Mouse (Mus musculus) limb, embryonic 12.5 days (tissue): ENCODE measurements at regions not wholly inside any gene's neighbourhood (a gene's known extent, or its start where the extent isn't known, plus 50 kb on each side); places are given as distances from the start of the nearest gene placed in this dataset.
A peak's percentile ranks its signal among the peaks of the same experiment; 100 is the strongest.

ENCODE experiments used
- ATAC-seq: fragments of 200-750 bp; cut with Nextera tagmentation; 2 replicates; pipeline ENCODE4 v1.8.0; 2017; ENCODE audit warnings: low read depth, moderate TSS enrichment; ENCODE audit not compliant: insufficient number of reproducible peaks, insufficient read depth, low FRiP score, low TSS enrichment
- H3K27ac ChIP-seq: fragments of 300-500 bp; sonication (generic); 2 replicates; pipeline ENCODE4 v1.5.1; 2016; ENCODE audit warnings: mild to moderate bottlenecking, moderate library complexity
- H3K27me3 ChIP-seq: fragments of 300-500 bp; sonication (generic); 2 replicates; pipeline ENCODE4 v1.6.1; 2016; ENCODE audit warnings: mild to moderate bottlenecking, moderate library complexity
- H3K36me3 ChIP-seq: fragments of 300-500 bp; sonication (generic); 2 replicates; pipeline ENCODE4 v1.6.1; 2016; ENCODE audit warnings: mild to moderate bottlenecking, moderate library complexity
- H3K4me1 ChIP-seq: fragments of 300-500 bp; sonication (generic); replicated peaks from 2 replicates; pipeline ENCODE4 v1.6.1; 2016
- H3K4me2 ChIP-seq: fragments of 300-500 bp; sonication (generic); 2 replicates; pipeline ENCODE4 v1.6.1; 2016; ENCODE audit warnings: mild to moderate bottlenecking, moderate library complexity
- H3K4me3 ChIP-seq: fragments of 300-500 bp; sonication (generic); replicated peaks from 2 replicates; pipeline ENCODE4 v1.5.1; 2016; ENCODE audit warnings: mild to moderate bottlenecking
- H3K9ac ChIP-seq: fragments of 300-500 bp; sonication (generic); replicated peaks from 2 replicates; pipeline ENCODE4 v1.6.1; 2016; ENCODE audit warnings: mild to moderate bottlenecking, moderate library complexity
- H3K9me3 ChIP-seq: fragments of 300-500 bp; sonication (generic); 2 replicates; pipeline ENCODE4 v1.6.1; 2016; ENCODE audit warnings: mild to moderate bottlenecking, moderate library complexity
- WGBS: fragments of 180-500 bp; shearing (Covaris S2); methylation state at CpG from one replicate; pipeline ENCODE4 v1.1.7; 2016; 5-methylcytosine and 5-hydroxymethylcytosine counted together

DNA sequence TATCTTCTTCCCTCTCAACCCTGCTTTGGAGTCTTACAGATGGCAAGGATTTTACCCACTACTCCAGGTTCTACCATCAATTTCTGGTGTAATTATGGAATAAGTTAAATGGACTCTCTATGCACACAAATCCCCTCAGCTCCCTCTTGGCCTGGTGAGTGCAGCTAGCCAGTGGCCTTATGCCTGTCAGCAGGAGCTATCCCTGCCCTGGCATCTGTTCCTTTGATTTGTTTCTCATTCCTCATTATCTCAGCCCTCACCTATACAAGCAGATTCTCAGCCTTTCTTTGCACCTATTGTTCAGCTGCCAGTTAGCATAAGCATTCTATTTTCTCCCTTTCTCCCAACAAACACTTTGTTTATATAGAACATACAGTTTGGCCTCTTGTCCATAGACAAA, 150.3 kb downstream of the Rnf152 start:
- Histone ChIP-seq H3K9ac (no peak overlapping the region), H3K4me1 (no peaks in the 10 kb centered on the region), H3K4me2 (no peak overlapping the region), H3K36me3 (no peaks in the 10 kb centered on the region), H3K27ac (no peak overlapping the region), H3K27me3 (no peaks in the 10 kb centered on the region), H3K4me3 (no peak overlapping the region), H3K9me3 (no peaks in the 10 kb centered on the region)
- no peak for ATAC-seq

DNA sequence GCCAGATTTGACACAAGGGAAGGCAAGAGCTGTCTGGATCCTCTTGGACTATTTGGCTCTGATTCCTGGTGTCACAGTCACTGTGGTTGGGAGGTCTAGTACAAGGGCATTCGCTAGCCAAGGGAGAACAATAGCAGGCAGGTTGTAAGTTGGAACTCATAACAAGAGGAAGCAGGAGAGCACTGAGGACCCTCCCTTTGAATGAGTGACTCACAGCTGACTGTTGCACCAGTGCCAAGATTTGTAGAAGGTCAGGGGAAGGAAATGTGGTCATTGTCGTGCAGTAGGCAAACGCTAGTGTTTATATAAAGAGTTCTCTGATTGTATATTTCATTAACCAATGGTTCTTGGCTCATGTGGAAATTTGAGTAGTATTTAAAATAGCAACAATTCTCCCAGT, 157.2 kb downstream of the Rnf152 start:
- Histone ChIP-seq H3K9me3 (0 out of 2 replicates have a peak, but pooled peaks cover 5% of the 10 kb centered on the region), H3K4me2 (no peak overlapping the region), H3K4me1 (no peaks in the 10 kb centered on the region), H3K36me3 (no peaks in the 10 kb centered on the region), H3K27me3 (no peaks in the 10 kb centered on the region), H3K4me3 (no peak overlapping the region), H3K27ac (no peak overlapping the region), H3K9ac (no peak overlapping the region)
- ATAC-seq, result no peak
- 97% methylated on average over 3 of the region's 3 CpGs for WGBS

DNA sequence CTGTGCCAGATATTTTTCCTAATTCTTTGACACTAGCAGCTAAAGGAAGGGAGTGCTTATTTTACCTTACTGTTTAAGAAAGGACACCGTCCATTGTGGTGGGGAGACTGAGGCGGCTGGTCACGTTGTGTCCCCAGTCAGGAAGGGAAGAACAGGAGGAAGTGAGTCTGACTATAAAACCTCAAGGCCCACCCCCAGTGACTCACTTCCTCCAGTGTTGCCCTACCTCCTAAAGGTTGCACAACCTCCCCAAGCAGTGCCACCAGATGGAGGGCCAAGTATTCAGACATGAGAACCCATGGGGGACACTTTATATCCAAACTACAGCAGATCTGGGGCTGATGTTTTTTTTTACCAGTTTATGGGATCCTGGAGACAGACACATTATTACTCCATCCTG, 165.4 kb downstream of the Rnf152 start:
- 96% methylated on average over 3 of the region's 3 CpGs for WGBS
- Histone ChIP-seq H3K4me1 (no peaks in the 10 kb centered on the region), H3K9me3 (no peaks in the 10 kb centered on the region)

DNA sequence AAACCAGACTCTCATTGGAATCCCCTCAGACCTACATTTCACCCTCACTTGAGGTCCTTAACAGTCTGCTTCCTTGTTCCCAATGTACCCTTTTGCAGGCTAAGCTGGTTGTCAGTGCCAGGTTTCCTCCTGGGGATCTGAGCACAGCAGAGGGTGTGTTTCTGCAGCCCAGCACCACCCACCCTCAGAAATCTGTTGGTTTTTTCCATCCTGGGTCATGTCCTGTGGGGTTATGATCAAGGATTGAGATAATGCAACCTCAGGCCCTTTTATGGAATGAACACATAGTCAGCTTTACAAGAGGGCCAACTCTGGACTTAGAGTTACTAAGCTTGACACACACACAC, 167.6 kb downstream of the Rnf152 start:
- Histone ChIP-seq H3K4me2 (no peak overlapping the region), H3K9me3 (no peaks in the 10 kb centered on the region), H3K36me3 (no peaks in the 10 kb centered on the region), H3K27ac (no peak overlapping the region), H3K4me3 (no peak overlapping the region), H3K9ac (no peak overlapping the region), H3K27me3 (no peaks in the 10 kb centered on the region), H3K4me1 (no peaks in the 10 kb centered on the region)
- no peak for ATAC-seq

More for the DNA sequence above, 165.4 kb downstream of the Rnf152 start:
- ATAC-seq, result no peak
- Histone ChIP-seq H3K27me3 (no peaks in the 10 kb centered on the region), H3K27ac (no peak overlapping the region), H3K4me3 (no peak overlapping the region), H3K4me2 (no peak overlapping the region), H3K36me3 (no peaks in the 10 kb centered on the region), H3K9ac (no peak overlapping the region)

DNA sequence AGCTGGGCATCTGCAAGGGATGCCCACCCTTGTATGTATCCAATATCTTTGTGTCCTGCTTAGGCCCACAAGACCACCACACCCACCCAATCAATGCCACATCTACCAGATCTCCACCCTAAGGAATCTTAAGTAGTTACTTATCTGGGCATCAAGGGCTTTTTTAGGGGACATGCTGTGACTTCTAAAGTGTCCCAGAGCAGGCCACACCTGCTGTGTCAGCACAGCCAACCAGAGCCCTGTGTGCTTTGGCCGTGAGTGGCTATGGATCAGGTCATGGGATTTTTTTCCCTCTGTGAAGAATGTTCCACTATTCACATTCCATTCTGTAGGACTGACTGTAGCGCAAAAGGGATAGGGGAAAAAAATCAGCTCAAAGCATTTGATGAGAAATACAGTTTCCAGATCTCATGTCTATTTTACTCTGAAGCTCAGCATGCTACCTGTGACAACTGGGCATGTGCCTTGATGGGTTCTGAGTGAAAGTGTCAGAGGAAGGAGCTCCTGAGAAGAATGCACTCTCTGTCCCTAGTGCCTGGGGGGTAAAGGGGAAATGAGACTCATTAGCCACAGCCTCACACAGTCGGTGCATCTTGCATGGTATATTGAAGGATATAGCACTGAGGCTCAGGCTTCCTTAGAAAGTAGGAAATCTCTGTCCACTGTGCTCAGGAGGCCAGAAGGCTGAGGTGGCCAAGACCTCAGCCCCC, 168.1 kb downstream of the Rnf152 start:
- H3K4me3 ChIP-seq, result no peak overlapping the region
- H3K27me3 ChIP-seq, result no peaks in the 10 kb centered on the region
- H3K4me2 ChIP-seq, result no peak overlapping the region
- WGBS, result 57% methylated on average over 3 of the region's 3 CpGs
- no peak for ATAC-seq
- H3K9ac ChIP-seq, result no peak overlapping the region
- no peaks in the 10 kb centered on the region for H3K36me3 ChIP-seq
- no peak overlapping the region for H3K27ac ChIP-seq
- no peaks in the 10 kb centered on the region for H3K4me1 ChIP-seq
- no peaks in the 10 kb centered on the region for H3K9me3 ChIP-seq

DNA sequence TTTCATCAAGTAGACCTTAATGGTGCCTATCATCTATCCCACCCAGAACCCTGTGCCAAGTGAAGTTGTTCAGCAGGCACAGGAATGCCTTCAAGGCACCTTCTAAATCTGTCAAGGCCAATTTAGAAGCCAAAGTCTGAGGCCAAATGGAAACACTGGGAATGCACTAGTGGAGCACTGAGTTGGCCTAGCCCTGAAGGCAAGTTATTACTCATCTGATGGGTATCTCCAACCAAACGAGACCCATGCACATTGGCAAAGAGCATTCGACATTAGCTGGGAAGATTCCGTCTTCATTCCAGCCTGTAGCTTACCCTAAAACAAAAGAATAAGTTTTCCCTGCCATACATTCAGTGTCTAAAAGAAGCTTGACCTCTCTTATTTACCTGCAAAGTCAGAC, 172.0 kb downstream of the Rnf152 start:
- H3K4me3 ChIP-seq, result no peak overlapping the region
- 84% methylated on average over 3 of the region's 3 CpGs for WGBS
- H3K9me3 ChIP-seq, result no peaks in the 10 kb centered on the region
- H3K27me3 ChIP-seq, result no peaks in the 10 kb centered on the region
- ATAC-seq, result no peak
- H3K4me1 ChIP-seq, result peaks cover 7% of the 10 kb centered on the region
- H3K36me3 ChIP-seq, result no peaks in the 10 kb centered on the region
- no peak overlapping the region for H3K9ac ChIP-seq
- no peak overlapping the region for H3K4me2 ChIP-seq
- no peak overlapping the region for H3K27ac ChIP-seq

DNA sequence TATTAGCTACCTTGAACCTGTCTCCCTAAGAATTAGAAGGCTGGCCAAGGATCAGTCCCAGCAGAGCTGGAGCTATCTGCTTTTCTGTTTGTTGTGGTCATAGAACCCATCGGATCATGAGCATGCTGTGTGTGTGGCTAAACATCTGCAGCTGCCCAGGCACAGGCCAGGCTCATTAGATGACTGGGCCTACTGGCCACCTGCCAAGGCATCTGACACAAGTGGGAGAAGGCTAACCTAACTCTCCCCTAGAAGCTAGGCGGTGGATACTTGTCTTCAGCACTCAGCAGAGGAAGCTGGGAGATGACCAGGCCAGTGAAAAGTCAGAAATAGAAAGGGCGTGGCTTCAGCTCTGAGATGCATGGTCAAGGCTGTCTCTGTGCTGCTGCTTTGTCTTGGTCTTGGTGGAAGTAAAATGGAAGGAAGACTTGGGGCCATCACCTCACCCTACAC, 177.1 kb downstream of the Rnf152 start:
- Histone ChIP-seq H3K36me3 (no peaks in the 10 kb centered on the region), H3K27ac (no peak overlapping the region), H3K27me3 (no peaks in the 10 kb centered on the region), H3K4me1 (peaks cover 30% of the 10 kb centered on the region), H3K9me3 (no peaks in the 10 kb centered on the region), H3K4me2 (no peak overlapping the region), H3K9ac (no peak overlapping the region), H3K4me3 (no peak overlapping the region)
- peak; percentile 90 for ATAC-seq
- WGBS, result 33% methylated on average over 3 of the region's 3 CpGs

DNA sequence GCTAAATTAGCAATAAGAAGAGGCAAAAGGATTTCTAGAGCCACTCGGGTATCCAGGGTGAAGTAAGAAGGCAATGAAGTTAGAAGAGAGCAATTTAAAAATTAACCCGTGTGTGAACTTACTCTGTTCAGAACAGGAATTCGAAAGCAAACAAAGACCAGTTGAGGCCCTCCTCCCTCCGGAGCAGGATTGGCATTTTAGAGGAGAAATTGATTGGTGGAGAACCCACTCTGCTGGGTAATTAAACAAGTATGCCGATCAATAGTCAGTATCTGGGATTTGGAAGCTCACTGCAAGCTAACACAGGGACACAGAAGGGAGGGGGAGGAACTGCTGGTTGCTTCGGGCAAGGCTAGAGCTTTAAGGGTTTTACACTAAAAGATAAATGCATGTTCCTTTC, 177.7 kb downstream of the Rnf152 start:
- no peak for ATAC-seq
- Histone ChIP-seq H3K9me3 (no peaks in the 10 kb centered on the region), H3K9ac (no peak overlapping the region), H3K4me3 (no peak overlapping the region), H3K4me2 (no peak overlapping the region), H3K27me3 (no peaks in the 10 kb centered on the region), H3K36me3 (no peaks in the 10 kb centered on the region), H3K27ac (no peak overlapping the region), H3K4me1 (peaks cover 30% of the 10 kb centered on the region)
- 45% methylated on average over 6 of the region's 6 CpGs for WGBS

DNA sequence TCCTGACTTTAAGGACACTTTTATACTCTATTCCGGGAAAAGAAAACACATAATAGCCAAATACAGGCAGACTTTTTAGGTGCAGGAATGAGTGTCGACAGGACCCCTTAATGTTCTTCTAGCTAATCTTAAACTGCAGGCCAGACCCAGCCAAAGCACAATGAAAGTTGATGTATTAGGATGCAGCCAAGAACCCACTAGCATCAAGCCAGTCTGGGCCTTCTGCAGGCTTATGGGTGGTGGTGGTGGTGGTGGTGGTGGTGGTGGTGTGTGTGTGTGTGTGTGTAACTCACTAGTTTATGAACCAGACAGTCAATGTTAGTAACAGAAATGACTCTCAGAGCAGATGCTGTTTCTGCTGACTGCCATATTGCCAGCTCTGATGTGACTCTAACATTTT, 178.6 kb downstream of the Rnf152 start:
- Histone ChIP-seq H3K4me2 (no peak overlapping the region), H3K4me1 (peaks cover 30% of the 10 kb centered on the region), H3K36me3 (no peaks in the 10 kb centered on the region), H3K27ac (no peak overlapping the region), H3K27me3 (no peaks in the 10 kb centered on the region), H3K4me3 (no peak overlapping the region), H3K9ac (no peak overlapping the region), H3K9me3 (no peaks in the 10 kb centered on the region)
- ATAC-seq, result no peak
- 41% methylated on average over 2 of the region's 2 CpGs for WGBS

DNA sequence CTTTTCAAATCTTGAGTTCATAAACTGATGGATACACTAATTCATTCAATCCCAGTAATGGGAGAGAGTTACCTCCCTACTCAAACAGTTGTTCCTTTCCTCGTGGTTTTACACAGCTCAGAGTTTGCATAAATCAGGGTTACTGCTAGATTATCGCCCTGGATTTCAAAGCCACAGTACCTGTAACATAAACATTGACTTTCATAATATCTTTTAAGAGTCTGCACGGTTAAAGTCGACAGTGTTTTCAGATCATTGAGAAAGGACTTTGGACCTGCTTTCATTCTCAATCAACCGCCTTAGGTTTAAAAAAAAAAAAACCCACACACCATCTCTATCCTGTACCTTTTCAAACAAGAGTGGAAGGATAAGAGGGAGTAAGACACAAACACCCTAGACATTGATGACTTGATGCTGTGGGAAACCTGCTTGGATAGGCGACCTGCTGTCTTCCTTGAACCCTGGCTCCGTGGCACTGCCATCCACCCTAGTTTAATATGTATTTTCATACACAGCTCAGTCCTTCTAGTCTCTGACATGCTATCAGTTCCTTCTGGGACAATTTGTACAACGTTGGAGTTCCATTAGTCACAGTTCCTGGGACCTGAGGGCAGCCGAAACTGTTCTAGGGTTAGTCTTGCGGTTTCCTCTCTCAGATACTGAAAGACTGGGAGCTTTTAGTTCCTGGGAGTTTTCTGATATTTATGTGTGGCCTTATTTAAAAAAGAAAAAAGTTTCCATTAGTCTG, 179.3 kb downstream of the Rnf152 start:
- Histone ChIP-seq H3K9me3 (no peaks in the 10 kb centered on the region), H3K27ac (no peak overlapping the region), H3K27me3 (no peaks in the 10 kb centered on the region), H3K4me3 (no peak overlapping the region), H3K4me2 (no peak overlapping the region), H3K4me1 (peaks cover 30% of the 10 kb centered on the region), H3K36me3 (no peaks in the 10 kb centered on the region), H3K9ac (no peak overlapping the region)
- 71% methylated on average over 10 of the region's 10 CpGs for WGBS
- no peak for ATAC-seq

DNA sequence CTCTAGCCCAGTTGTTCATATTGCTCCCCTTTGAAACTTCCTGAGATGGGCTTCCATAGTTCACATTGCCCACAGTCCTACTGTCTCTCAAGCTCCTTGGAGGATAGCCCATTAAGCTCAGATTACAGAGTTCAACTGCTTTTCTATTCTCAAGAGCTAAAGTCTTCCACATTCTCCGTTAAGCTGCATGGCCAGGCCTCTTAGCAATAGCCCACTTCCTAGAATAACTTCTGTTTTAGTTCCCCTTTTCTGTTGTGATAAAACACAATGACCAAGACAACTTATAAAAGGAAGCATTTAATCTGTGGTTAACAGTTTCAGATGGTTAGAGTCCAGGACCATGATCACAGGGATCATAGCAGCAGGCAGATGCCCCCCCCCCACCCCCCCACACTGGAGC, 185.5 kb downstream of the Rnf152 start:
- Histone ChIP-seq H3K4me1 (no peaks in the 10 kb centered on the region; the same call in 1 of the 2 replicates), H3K4me3 (no peak overlapping the region), H3K27ac (no peak overlapping the region), H3K36me3 (no peaks in the 10 kb centered on the region), H3K9me3 (no peaks in the 10 kb centered on the region), H3K27me3 (no peaks in the 10 kb centered on the region), H3K4me2 (no peak overlapping the region), H3K9ac (no peak overlapping the region)
- ATAC-seq, result no peak
- WGBS, result 75% methylated on average over 1 of the region's 1 CpGs

DNA sequence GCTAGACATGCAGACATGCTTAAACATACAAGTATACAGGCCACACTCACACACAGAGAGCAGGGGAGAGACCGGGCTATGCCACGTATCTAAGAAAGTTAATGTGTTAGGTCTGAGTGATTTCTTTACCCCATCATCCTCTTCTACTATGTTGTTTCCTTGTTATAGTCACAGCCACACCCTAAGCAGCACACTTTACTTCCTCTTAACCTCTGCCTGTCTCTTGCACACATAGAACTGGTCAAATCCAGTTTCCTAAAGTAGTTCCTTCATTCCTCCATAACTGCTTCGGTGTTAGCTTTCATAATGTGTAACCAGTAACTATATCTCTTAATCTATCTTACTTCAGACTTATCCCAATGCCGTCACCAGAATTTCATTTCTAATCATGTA, 186.4 kb downstream of the Rnf152 start:
- H3K27me3 ChIP-seq, result no peaks in the 10 kb centered on the region
- WGBS, result 93% methylated on average over 4 of the region's 4 CpGs
- H3K9me3 ChIP-seq, result no peaks in the 10 kb centered on the region
- no peak for ATAC-seq
- no peaks in the 10 kb centered on the region for H3K36me3 ChIP-seq
- no peak overlapping the region for H3K27ac ChIP-seq
- no peaks in the 10 kb centered on the region; the same call in 1 of the 2 replicates for H3K4me1 ChIP-seq
- H3K4me2 ChIP-seq, result no peak overlapping the region
- H3K4me3 ChIP-seq, result no peak overlapping the region
- no peak overlapping the region for H3K9ac ChIP-seq
